Mouse (Mus musculus) embryonic facial prominence, embryonic 14.5 days (tissue): ENCODE data around the gene Epx. TPM values are rescaled to one million over a fixed set of nuclear protein-coding genes. Genes with fewer than 3 reads are reported as not detected.

Experiments used
- ATAC-seq: fragments of 200-750 bp; cut with Nextera tagmentation; 2 replicates; pipeline ENCODE4 v1.8.0; 2017; ENCODE audit warnings: low read depth, moderate number of reproducible peaks, moderate TSS enrichment
- DNase-seq: peaks from one replicate; pipeline ENCODE4 v3.0.0-alpha.2; 2015; ENCODE audit warnings: low spot score
- H3K27ac ChIP-seq: fragments of 300-500 bp; sonication (generic); replicated peaks from 2 replicates; pipeline ENCODE4 v1.5.1; 2014; ENCODE audit warnings: low read depth, mild to moderate bottlenecking, low read length, moderate library complexity
- H3K27me3 ChIP-seq: fragments of 300-500 bp; sonication (generic); replicated peaks from 2 replicates; pipeline ENCODE4 v1.6.1; 2014; ENCODE audit warnings: low read length; ENCODE audit not compliant: control insufficient read depth, insufficient read depth
- H3K36me3 ChIP-seq: fragments of 300-500 bp; sonication (generic); 2 replicates; pipeline ENCODE4 v1.6.1; 2014; ENCODE audit warnings: low read length, mixed read lengths; ENCODE audit not compliant: control insufficient read depth, insufficient read depth
- H3K4me1 ChIP-seq: fragments of 300-500 bp; sonication (generic); 2 replicates; pipeline ENCODE4 v1.6.1; 2014; ENCODE audit warnings: antibody characterized with exemption, low read length; ENCODE audit not compliant: control insufficient read depth, insufficient read depth
- H3K4me2 ChIP-seq: fragments of 300-500 bp; sonication (generic); 2 replicates; pipeline ENCODE4 v1.6.1; 2014; ENCODE audit warnings: low read depth, mild to moderate bottlenecking, low read length, moderate library complexity, mixed read lengths
- H3K4me3 ChIP-seq: fragments of 300-500 bp; sonication (generic); 2 replicates; pipeline ENCODE4 v1.5.1; 2014; ENCODE audit warnings: low read depth, mild to moderate bottlenecking, low read length
- H3K9ac ChIP-seq: fragments of 300-500 bp; sonication (generic); 2 replicates; pipeline ENCODE4 v1.6.1; 2014; ENCODE audit warnings: low read depth, mild to moderate bottlenecking, low read length, moderate library complexity, mixed read lengths
- H3K9me3 ChIP-seq: fragments of 300-500 bp; sonication (generic); 2 replicates; pipeline ENCODE4 v1.6.1; 2016; ENCODE audit warnings: low read length; ENCODE audit not compliant: control insufficient read depth
- WGBS: fragments of 180-500 bp; shearing (Covaris S2); extraction: QIAGEN DNeasy Blood & Tissue Kit; methylation state at CpG from one replicate; pipeline ENCODE4 v1.1.7; 2014; 5-methylcytosine and 5-hydroxymethylcytosine counted together
- polyA plus RNA-seq: library from polyadenylated mRNA; unstranded; fragments of >200 nt; fragmentation: Nextera tagmentation; extraction: Ambion mirVana; gene quantifications from 2 replicates; pipeline ENCODE4 v1.2.1, GENCODE M21; 2014

The Epx gene
- polyA plus RNA-seq, 1 experiment from 2014 or later, result not detected

GRCm38 (mm10) chr11:87853597-87853954 is 21.8 kb downstream of the Epx start:
- peak overlapping the region; percentile 29 for H3K27ac ChIP-seq
- peak overlapping the region; percentile 56 for H3K4me2 ChIP-seq
- peak overlapping the region; percentile 50 for H3K4me3 ChIP-seq
- WGBS, result 42% methylated on average over 8 of the region's 8 CpGs
- no peaks in the 10 kb centered on the region for H3K9me3 ChIP-seq
- H3K27me3 ChIP-seq, result no peaks in the 10 kb centered on the region
- H3K36me3 ChIP-seq, result peaks cover 25% of the 10 kb centered on the region
- peaks cover 4% of the 10 kb centered on the region for H3K4me1 ChIP-seq
- DNase-seq (no peak), ATAC-seq (peak; percentile 6; the same call in 1 of the 2 replicates)
- peak overlapping the region; percentile 49 for H3K9ac ChIP-seq

- WGBS, result 4% methylated on average over 36 of the region's 40 CpGs
- ATAC-seq, result peak; percentile 97
- Histone ChIP-seq H3K4me2 (peak within 1 kb of the TSS; percentile 56), H3K27ac (peak within 1 kb of the TSS; percentile 29), H3K4me3 (peak within 1 kb of the TSS; percentile 50), H3K27me3 (no peaks in the 10 kb centered on the region), H3K4me1 (peaks cover 4% of the 10 kb centered on the region), H3K9me3 (no peaks in the 10 kb centered on the region), H3K9ac (peak within 1 kb of the TSS; percentile 49), H3K36me3 (peaks cover 19% of the 10 kb centered on the region)
- peak; percentile 98 for DNase-seq
Observed at GRCm38 (mm10) chr11:87852690-87853596, 22.4 kb downstream of the Epx start, which contains the start of gene Mks1. Mks1 (plus strand) TSS chr11:87853215.

- H3K27ac ChIP-seq, result no peak overlapping the region
- H3K9me3 ChIP-seq, result no peaks in the 10 kb centered on the region
- H3K9ac ChIP-seq, result no peak overlapping the region
- no peak; the same call in 1 of the 2 replicates for ATAC-seq
- H3K36me3 ChIP-seq, result no peaks in the 10 kb centered on the region
- no peaks in the 10 kb centered on the region for H3K27me3 ChIP-seq
- no peak overlapping the region for H3K4me2 ChIP-seq
- no peak overlapping the region for H3K4me3 ChIP-seq
- H3K4me1 ChIP-seq, result no peaks in the 10 kb centered on the region
- WGBS, result 61% methylated on average over 6 of the region's 6 CpGs
- DNase-seq, result no peak
Observed at GRCm38 (mm10) chr11:87847884-87848283, 27.5 kb downstream of the Epx start.

- no peaks in the 10 kb centered on the region for H3K4me1 ChIP-seq
- WGBS, result 82% methylated on average over 12 of the region's 12 CpGs
- no peak overlapping the region for H3K4me3 ChIP-seq
- no peak overlapping the region for H3K27ac ChIP-seq
- no peak for DNase-seq
- no peak for ATAC-seq
- H3K9me3 ChIP-seq, result no peaks in the 10 kb centered on the region
- no peaks in the 10 kb centered on the region for H3K36me3 ChIP-seq
- no peaks in the 10 kb centered on the region for H3K27me3 ChIP-seq
- no peak overlapping the region for H3K9ac ChIP-seq
- no peak overlapping the region for H3K4me2 ChIP-seq
Observed at GRCm38 (mm10) chr11:87846968-87847600, 28.3 kb downstream of the Epx start.

- H3K4me1 ChIP-seq, result no peaks in the 10 kb centered on the region
- H3K9me3 ChIP-seq, result no peaks in the 10 kb centered on the region
Observed at GRCm38 (mm10) chr11:87841436-87841835, 33.9 kb downstream of the Epx start.

GRCm38 (mm10) chr11:87840676-87841075 is 34.7 kb downstream of the Epx start:
- Histone ChIP-seq H3K9me3 (no peaks in the 10 kb centered on the region), H3K27me3 (no peaks in the 10 kb centered on the region), H3K27ac (no peak overlapping the region), H3K9ac (no peak overlapping the region), H3K4me3 (no peak overlapping the region), H3K36me3 (no peaks in the 10 kb centered on the region), H3K4me1 (no peaks in the 10 kb centered on the region), H3K4me2 (no peak overlapping the region)
- 72% methylated on average over 8 of the region's 8 CpGs for WGBS
- DNase-seq, result no peak
- ATAC-seq, result no peak

More at GRCm38 (mm10) chr11:87841436-87841835, 33.9 kb downstream of the Epx start:
- Histone ChIP-seq H3K9ac (no peak overlapping the region), H3K36me3 (no peaks in the 10 kb centered on the region), H3K27ac (no peak overlapping the region), H3K4me2 (no peak overlapping the region), H3K4me3 (no peak overlapping the region), H3K27me3 (no peaks in the 10 kb centered on the region)
- ATAC-seq (no peak), DNase-seq (no peak)
- WGBS, result 89% methylated on average over 3 of the region's 3 CpGs

GRCm38 (mm10) chr11:87828239-87828900 is 47.0 kb downstream of the Epx start, which contains the start of gene Lpo:
Lpo (minus strand) TSS chr11:87828289.
- Histone ChIP-seq H3K4me1 (no peaks in the 10 kb centered on the region), H3K9me3 (no peaks in the 10 kb centered on the region), H3K4me2 (no peak within 1 kb of the TSS), H3K4me3 (no peak within 1 kb of the TSS), H3K9ac (no peak within 1 kb of the TSS), H3K36me3 (no peaks in the 10 kb centered on the region), H3K27ac (no peak within 1 kb of the TSS), H3K27me3 (no peaks in the 10 kb centered on the region)
- WGBS, result 66% methylated on average over 10 of the region's 10 CpGs
- no peak for DNase-seq
- ATAC-seq, result no peak

GRCm38 (mm10) chr11:87821502-87821901 is 53.8 kb downstream of the Epx start:
- H3K4me2 ChIP-seq, result no peak overlapping the region
- DNase-seq, result no peak
- H3K4me3 ChIP-seq, result no peak overlapping the region
- ATAC-seq, result no peak
- no peaks in the 10 kb centered on the region for H3K9me3 ChIP-seq
- no peaks in the 10 kb centered on the region for H3K36me3 ChIP-seq
- 0 out of 2 replicates have a peak, but pooled peaks cover 3% of the 10 kb centered on the region for H3K4me1 ChIP-seq
- no peak overlapping the region for H3K27ac ChIP-seq
- no peaks in the 10 kb centered on the region for H3K27me3 ChIP-seq
- no peak overlapping the region for H3K9ac ChIP-seq
- WGBS, result 35% methylated on average over 5 of the region's 5 CpGs
